Mouse (Mus musculus) gastrocnemius, postnatal 10 days (tissue): ENCODE measurements at regions not wholly inside any gene's neighbourhood (a gene's known extent, or its start where the extent isn't known, plus 50 kb on each side); places are given as distances from the start of the nearest gene placed in this dataset.

ENCODE experiments used
- DNase-seq: peaks from one replicate; pipeline ENCODE4 v3.0.0; 2021; ENCODE audit warnings: mixed read lengths

- peak; percentile 56 for DNase-seq
Observed at GRCm38 (mm10) chrX:145848937-145849783, 344.2 kb upstream of the Amot start.

GRCm38 (mm10) chrX:145833106-145833505 is 328.1 kb upstream of the Amot start:
- no peak for DNase-seq

- no peak for DNase-seq
Observed at GRCm38 (mm10) chrX:145812995-145813394, 308.0 kb upstream of the Amot start.
